Mouse (Mus musculus) right cerebral cortex, postnatal 10 days (tissue): ENCODE data around the gene Ints6l.
"Not testable (repeated sequence)": the region's sequence is repeated elsewhere in the genome, so short reads cannot be mapped to it uniquely, and the experiment has no call there.

Source experiments
- DNase-seq, 2 experiments: peaks; one replicate each; pipeline ENCODE4 v3.0.0; 2021; ENCODE audit warnings: low spot score in 2 of 2

Ints6l gene

GRCm38 (mm10) chrX:56524442-56524841 is 69.8 kb downstream of the Ints6l start, which contains the start of gene Gm10477:
Gene Gm10477 (plus strand): TSS chrX:56524742.
- not testable (repeated sequence) for DNase-seq

DNA sequence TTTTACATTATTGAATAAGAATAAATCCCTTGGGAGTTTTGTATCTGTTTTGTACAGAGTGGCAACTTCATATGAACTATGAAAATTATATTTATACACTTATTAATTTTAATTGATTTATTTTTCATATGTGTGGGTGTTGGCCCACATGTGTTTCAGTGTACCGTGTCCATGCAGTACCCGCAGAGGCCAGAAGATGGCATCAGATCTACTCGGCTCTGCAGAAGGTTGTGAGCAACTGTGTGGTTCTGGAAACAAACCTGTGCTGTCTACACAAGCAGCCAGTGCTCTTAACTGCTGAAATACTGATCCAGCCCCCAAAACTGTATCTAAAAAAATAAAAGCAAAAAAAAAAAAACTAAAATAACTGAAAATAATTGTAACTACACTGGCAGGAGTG is 76.6 kb downstream of the Ints6l start:
- DNase-seq, result peak; percentile 56 to 67

DNA sequence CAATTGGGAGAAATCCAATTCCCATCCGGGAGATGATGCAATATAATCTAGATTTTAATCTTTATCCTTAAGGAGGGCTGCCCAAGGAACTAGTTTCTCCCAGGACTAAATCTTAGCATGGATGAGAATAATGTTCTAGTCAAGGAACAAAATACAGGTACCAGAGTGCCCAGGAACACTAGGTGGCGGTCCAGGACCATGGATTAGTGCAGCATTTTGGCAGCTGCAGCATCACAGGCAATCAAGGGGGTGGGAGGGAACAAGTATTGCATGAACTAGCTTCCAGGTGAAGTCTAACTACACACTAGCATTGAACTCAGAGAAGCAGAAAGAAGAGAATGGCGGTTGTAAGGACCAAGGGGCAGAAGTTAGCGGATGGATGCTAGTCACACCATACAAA is 82.5 kb downstream of the Ints6l start:
- peak; percentile 33 to 67 for DNase-seq

- no peak for DNase-seq
Measured at GRCm38 (mm10) chrX:56549506-56549905, 94.8 kb downstream of the Ints6l start, which contains the start of gene Gm648. Gene Gm648 (minus strand): TSS chrX:56549606.

DNA sequence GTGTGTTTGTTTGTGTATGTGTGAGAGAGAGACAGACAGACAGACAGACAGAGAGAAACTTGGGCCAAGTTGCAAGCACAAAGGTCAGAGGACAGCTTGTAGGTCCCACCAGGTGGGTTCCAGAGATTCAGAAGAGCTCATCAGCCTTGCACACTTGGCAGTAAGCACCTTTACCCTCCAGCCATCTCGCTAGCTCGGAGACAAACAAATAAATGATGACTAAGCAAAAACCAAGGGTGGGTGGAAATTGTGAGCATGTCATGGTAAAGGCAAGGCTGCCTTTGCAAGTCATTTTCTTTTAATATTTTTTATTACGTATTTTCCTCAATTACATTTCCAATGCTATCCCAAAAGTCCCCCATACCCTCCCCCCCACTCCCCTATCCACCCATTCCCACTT is 98.9 kb downstream of the Ints6l start:
- no peak for DNase-seq
